Mouse (Mus musculus) left cerebral cortex, adult 18-20 months (tissue): ENCODE data around the gene Rnf169. TPM values are rescaled to one million over a fixed set of nuclear protein-coding genes. Genes with fewer than 3 reads are reported as not detected.

Experiments used
- DNase-seq, 2 experiments: peaks; one replicate each; pipeline ENCODE4 v3.0.0; 2021 to 2022; ENCODE audit warnings: low spot score in 2 of 2, mixed read lengths in 1 of 2
- long read RNA-seq, 2 experiments: library from polyadenylated mRNA; stranded (forward); transcript quantifications; one replicate each; pipeline ENCODE4 v2.0.0; 2021
- total RNA-seq, 2 experiments: library from RNA; stranded (reverse); gene quantifications; 2 replicates each; pipeline ENCODE4 v1.2.3; 2021

Gene Rnf169
- total RNA-seq: 10 to 100 TPM; 45.6 to 47.4 TPM
- long read RNA-seq, experiment 1, partial matches to known transcripts: 1 of 10 reads
- long read RNA-seq, experiment 1, other reads (novel, unspliced or antisense): 9 of 10 reads
- long read RNA-seq, experiment 2, partial matches to known transcripts: 1 of 10 reads
- long read RNA-seq, experiment 2, other reads (novel, unspliced or antisense): 9 of 10 reads

GRCm38 (mm10) chr7:99980132-99980591 is at the start of gene Rnf169:
Gene Rnf169, minus strand, starts transcription at chr7:99980448.
- DNase-seq: peak; percentile 85 to 91

GRCm38 (mm10) chr7:100029307-100029706 is 49.1 kb upstream of the Rnf169 start:
- DNase-seq: no peak

- no peak for DNase-seq
These were observed 47.1 kb upstream of the Rnf169 start for GRCm38 (mm10) chr7:100027353-100027752.

- peak; percentile 4 to 21 for DNase-seq
These were observed 36.8 kb upstream of the Rnf169 start for GRCm38 (mm10) chr7:100017056-100017455.

GRCm38 (mm10) chr7:100014123-100014600 is 33.9 kb upstream of the Rnf169 start:
- DNase-seq: no peak

GRCm38 (mm10) chr7:100012515-100012914 is 32.3 kb upstream of the Rnf169 start:
- no peak for DNase-seq

GRCm38 (mm10) chr7:100012085-100012484 is 31.8 kb upstream of the Rnf169 start:
- DNase-seq: no peak

- no peak for DNase-seq
These were observed 30.5 kb upstream of the Rnf169 start for GRCm38 (mm10) chr7:100010711-100011110.

- peak; percentile 56 to 61 for DNase-seq
These were observed 29.4 kb upstream of the Rnf169 start for GRCm38 (mm10) chr7:100009640-100010039.

- DNase-seq: no peak
These were observed 28.5 kb upstream of the Rnf169 start for GRCm38 (mm10) chr7:100008765-100009164.

- no peak for DNase-seq
These were observed 26.2 kb upstream of the Rnf169 start for GRCm38 (mm10) chr7:100006411-100006810.

GRCm38 (mm10) chr7:100005790-100006189 is 25.5 kb upstream of the Rnf169 start, which contains the start of gene Chrdl2:
Gene Chrdl2, plus strand, starts transcription at chr7:100006172.
- DNase-seq: peak; percentile 24 to 39

- peak; percentile 15 to 26 for DNase-seq
These were observed 23.5 kb upstream of the Rnf169 start for GRCm38 (mm10) chr7:100003781-100004180.

GRCm38 (mm10) chr7:99998668-99999067 is 18.4 kb upstream of the Rnf169 start:
- DNase-seq: no peak

GRCm38 (mm10) chr7:99995186-99995585 is 14.9 kb upstream of the Rnf169 start:
- no peak for DNase-seq

- DNase-seq: no peak
These were observed 12.9 kb upstream of the Rnf169 start for GRCm38 (mm10) chr7:99993159-99993558.

GRCm38 (mm10) chr7:99990990-99991707 is 10.9 kb upstream of the Rnf169 start:
- no peak for DNase-seq

GRCm38 (mm10) chr7:99989844-99990760 is 9.9 kb upstream of the Rnf169 start:
- DNase-seq: peak; percentile 61 to 62

GRCm38 (mm10) chr7:99988725-99989124 is 8.5 kb upstream of the Rnf169 start:
- peak; percentile 79 to 80 for DNase-seq

GRCm38 (mm10) chr7:99982256-99983242 is 2.3 kb upstream of the Rnf169 start:
- DNase-seq: peak; percentile 36 to 62
